Mouse (Mus musculus): Measurements from ENCODE around the gene Meltf.
"Not testable (repeated sequence)": the region's sequence is repeated elsewhere in the genome, so short reads cannot be mapped to it uniquely, and the experiment has no call there.

Gene Meltf

DNA sequence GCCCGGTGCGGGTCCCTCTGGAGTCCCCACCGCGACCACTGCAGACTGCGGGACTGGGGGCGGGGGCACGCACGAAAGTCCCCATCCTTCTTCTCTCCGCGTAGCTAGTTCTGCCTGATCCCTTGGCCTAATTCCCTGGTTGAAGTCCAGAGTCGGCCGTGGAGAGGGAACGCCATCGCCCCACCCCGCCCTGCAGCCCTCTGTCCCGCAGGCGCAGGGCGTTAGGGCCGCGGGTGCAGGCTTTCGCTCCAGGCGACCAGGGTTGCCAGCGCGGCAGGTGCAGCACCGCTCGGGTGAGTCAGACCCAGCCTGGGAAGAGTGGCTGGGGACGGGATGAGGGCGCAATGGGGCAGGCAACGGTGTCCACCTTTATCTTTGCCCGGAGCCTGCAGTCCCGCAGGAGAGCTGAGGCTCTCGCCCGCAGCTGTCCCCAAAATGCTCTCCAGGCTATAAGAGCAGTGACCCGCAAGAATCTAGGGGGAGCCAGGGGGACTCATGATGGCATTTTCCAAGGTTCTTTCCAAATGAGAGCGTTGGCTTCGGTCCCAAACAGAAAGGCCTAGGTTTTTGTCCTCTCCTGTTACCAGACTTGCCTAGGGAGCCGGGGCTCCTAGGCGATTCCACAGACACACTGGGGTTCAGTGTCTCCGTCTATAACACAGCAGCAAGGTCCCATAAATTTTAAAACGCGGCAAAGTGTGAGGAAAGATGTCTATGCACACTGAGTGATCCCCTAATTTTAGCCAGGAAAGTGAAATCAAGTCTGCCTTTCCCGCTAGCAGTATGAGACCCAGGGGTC is 55.3 kb downstream of the Meltf start, which contains the start of gene Pigz:
TSS of gene Pigz (plus strand) at position 101 of the 799 bp plus-strand sequence.
- DNase-seq (ENCODE audit: low spot score), result no peak

DNA sequence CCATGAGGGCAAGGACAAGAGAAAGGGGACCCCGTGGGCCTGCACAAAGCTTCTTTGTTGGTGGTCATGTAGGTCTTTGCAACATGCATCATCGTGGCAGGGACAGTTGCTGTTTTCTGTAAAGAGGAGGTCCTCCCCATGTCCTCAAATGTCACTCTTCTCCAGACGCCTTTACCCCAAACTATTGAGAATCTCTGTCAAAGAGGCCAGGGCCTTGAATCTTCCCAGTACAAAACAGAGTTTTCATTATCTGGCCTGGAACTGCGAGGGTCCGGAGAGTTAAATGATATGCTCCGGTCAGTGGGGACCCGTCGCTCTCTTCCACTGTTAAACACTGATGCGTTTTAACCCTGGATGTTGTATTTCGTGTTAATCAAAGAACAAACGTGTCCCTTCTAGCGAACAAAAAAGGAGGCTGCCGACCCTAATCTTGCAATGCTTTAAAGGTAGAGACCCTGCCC is 56.0 kb downstream of the Meltf start:
- DNase-seq (ENCODE audit: low spot score), result no peak

DNA sequence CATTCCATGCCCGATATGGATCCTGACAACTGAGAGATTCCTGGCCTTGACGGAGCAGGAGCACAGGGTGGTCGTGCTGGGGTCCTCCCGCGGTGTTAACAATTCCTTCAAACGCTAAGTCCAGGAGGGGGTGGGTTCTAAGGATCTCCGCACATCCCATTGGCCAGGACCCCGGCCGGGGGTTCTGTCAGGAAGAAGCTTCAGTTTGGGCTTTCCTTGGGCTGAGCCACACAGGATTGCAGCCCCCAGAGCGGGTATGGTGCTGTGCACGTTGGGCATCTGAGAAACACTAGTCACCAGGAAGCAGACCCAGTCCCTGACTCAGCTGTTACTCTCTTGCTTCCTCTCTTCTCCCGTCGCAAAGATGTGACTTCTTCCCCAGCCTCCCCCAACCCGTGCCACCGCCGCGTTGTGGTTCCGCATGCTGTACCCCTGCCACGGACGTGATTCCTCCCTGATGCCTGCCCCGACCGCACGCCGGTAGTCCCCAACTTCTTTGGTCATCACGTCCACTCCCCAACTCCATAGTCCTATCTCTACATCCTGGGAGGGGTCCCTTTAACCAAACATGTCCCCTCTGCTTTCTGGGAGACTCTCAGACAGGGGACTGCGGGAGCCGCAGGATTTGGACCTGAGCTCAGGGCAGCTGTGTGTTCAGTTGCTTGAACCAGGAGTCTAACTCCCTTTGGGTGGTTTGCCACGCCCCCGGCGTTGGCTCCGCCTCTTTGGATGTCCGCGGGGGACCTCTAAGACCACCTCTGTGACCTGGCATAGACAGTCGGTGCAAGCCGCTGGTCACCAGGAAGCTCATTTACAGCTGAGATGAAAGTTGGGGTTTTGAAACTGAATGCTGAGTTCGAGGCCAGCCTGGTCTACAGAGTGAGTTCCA is 56.7 kb downstream of the Meltf start:
- DNase-seq (ENCODE audit: low spot score), result no peak

DNA sequence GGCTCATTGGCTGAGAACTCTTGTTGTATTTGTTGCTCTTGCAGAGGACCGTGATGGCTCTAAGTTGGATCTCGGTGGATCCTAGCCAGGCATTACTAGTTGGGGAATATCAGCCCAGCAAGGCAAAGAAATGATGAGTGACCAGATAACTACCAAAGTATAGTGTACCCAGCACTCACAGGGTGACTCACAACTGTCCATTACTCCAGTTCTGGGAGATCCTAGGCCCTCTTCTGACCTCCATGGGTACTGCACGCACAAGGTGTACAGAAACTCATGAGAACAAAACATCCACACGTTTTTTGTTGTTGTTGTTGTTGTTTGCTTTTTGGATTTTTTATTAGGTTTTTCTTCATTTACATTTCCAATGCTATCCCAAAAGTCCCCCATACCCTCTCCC is 58.0 kb downstream of the Meltf start:
- DNase-seq (ENCODE audit: low spot score), result no peak

DNA sequence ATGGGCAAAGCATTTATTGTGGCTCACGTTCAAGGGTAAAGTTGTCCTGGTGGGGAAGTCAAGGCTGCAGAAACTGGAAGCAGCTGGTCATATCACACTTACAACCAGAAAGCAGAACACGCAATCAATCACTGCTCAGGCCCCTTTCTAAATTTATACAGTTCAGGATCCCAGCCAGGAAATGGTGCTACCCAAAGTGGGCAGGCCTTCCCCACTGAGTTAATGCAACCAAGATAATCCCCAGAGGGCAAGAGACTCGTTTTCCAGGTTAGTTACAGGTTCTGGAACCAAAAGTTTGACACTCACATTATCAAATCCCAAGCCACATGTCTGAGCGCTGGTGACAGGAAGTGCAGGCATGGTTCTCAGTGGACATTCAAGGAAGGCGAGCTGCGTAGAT is 60.2 kb downstream of the Meltf start:
- no peak for DNase-seq (ENCODE audit: low spot score)

DNA sequence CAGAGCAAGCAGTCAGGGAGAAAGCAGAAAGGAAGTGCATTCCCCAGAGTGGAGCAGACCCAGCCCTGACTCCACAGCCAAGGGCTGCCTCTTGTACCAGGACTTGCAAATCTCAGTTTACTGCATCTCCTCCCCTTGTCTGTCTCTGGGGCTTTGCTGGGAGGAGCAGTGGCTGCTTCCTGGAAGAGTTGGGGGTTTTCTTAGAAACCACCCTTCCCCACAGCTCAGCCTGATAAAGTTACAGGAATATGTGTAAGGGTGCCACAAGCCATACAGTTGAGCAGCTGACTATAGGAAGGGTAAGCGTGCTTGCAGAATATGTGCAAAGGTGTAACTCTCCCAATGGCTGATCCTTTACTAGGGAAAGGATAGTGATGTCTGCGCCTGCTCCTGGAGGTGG is 62.0 kb downstream of the Meltf start:
- no peak for DNase-seq (ENCODE audit: low spot score)

DNA sequence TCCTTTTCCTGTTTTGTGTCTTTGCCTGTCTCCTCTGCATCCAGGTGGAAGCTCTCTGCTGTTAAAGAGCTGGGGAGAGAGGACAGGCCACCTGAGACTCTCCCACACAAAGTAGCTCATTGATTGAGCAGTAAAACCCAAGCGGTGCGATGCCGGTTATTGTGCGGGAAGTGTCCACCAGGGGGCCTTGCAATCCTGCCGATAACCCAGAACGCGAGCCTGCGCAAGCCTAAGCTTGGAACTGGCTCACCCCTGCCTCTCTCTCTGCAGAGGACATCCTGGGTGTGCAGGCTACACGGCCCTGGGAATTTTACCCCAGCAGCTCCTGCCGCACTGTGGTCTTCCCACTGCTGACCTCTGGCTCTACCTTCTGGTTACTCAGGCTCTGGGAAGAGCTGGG is 65.4 kb downstream of the Meltf start:
- peak; percentile 41 for DNase-seq (ENCODE audit: low spot score)

DNA sequence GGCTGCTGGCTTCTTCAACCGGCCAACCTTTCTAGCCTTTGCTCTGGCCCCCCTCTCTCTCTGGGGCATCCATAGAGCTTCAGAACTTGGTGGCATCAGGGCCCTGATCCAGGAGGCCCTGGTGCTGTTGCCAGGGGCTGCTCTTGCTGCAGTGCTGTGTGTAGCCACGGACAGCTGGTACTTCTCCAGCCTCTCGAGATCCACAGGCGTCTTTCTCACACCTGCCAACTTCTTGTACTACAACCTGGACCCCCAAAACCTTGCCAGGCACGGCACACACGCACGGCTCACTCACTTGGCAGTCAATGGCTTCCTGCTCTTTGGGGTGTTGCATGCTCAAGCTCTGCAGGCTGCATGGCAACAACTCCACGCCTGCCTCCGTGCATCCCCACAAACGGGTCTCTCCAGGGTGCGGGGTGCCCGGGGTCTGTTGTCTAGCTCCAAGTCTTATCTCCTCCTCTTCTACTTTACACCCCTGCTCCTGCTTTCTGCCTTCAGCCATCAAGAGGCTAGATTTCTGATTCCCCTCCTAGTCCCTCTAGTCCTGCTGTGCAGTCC is 66.2 kb downstream of the Meltf start:
- no peak for DNase-seq (ENCODE audit: low spot score)

DNA sequence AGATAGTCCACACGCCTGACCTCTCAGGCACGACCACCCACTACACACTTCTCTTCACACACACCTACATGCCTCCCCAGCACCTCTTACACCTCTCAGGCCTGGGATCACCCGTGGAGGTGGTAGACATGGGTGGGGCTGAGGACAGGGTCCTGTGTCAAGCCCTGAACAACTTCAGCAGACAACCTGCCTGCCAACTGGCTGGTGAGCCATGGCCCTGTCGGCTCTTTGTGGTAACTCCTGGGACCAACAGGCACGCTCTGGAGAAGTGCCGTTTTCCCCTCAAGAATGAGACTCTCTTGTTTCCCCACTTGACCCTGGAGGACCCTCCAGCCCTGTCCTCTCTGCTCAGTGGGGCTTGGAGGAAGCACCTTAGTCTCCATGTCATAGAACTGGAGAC is 66.8 kb downstream of the Meltf start:
- DNase-seq (ENCODE audit: low spot score), result no peak

DNA sequence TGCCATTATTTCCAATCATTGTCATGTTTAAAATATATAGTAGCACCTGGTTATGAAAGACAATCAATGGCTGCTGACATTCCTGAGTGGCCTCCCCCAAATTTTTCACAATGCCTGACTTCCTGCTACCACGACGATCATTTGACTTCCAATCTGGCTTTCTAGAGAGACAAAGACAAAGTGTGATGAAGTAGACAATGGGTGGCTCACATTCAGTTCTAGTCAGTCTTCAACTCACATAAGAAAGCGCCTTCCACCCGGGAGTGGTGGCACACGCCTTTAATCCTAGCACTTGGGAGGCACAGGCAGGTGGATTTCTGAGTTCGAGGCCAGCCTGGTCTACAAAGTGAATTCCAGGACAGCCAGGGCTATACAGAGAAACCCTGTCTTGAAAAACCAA is 67.4 kb downstream of the Meltf start:
- DNase-seq (ENCODE audit: low spot score), result not testable (repeated sequence)

DNA sequence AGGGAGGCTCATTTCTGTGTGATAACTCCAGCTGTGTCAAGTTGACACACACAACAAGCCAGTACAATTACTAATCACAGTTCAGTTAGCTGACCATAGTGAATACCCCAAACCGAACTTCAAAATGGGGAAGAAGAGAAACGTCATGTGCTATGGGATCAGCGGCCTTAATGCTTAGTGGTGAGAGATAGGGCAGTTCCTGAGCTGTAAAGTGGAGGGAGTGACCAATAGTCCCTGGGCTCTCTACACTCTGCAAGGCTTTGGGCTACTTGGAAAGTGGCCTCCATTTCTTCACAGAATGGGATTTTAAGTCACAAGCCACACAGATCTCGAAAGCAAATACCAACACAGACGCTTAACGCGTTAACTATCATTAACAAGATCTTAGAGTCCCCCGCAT is 68.7 kb downstream of the Meltf start:
- DNase-seq (ENCODE audit: low spot score), result peak; percentile 27

DNA sequence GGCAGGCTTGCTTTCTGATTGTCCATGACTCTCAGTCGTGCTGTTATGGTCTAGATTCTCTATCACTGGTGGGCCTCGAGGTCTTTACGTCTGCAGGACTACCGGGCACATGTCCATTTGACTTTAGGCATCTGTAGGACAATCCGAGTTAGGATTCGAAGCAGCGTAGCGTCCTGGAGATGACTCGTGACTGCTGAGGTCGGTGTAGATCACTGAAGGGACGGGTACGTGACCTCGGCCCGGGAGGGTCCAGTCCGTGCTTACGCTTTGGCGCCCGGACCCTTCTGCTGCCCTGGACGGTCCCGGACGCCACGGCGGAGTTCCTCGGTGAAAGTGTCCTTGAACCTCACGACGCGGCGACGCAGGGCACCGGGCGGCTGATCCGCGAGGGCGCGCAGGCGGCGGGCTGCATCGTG is 69.3 kb downstream of the Meltf start:
- no peak for DNase-seq (ENCODE audit: low spot score)

DNA sequence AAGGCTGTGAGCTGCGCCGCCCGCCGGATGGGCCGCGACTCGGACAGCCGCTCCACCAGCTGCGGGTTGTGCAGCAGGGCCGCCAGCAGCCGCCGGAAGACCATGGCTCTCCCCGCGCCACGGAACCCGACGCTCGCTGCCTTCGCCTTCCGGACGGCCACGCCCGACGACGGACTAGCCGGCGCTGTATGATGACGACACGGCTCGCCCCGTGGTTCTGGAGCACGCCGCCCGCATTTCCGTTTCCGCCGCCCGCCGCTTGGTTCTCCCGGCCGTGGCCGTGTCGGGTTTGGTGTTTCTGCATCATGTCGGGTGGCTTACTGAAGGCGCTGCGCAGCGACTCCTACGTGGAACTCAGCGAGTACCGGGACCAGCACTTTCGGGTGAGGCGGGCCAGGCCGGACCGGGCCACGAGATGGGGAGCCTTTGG is 69.8 kb downstream of the Meltf start, which contains the start of the genes 0610012G03Rik and Ncbp2:
TSS of gene 0610012G03Rik (minus strand) at position 150 of the 430 bp plus-strand sequence.
TSS of gene Ncbp2 (plus strand) at position 169 of the 430 bp plus-strand sequence.
- peak; percentile 94 for DNase-seq (ENCODE audit: low spot score)
